Mouse (Mus musculus) testis, postnatal 14 days (tissue): ENCODE results near the gene Sertad2.

Experiments used
- DNase-seq: peaks from one replicate; pipeline ENCODE4 v3.0.0; 2021; ENCODE audit warnings: low spot score

Sertad2 gene

DNA sequence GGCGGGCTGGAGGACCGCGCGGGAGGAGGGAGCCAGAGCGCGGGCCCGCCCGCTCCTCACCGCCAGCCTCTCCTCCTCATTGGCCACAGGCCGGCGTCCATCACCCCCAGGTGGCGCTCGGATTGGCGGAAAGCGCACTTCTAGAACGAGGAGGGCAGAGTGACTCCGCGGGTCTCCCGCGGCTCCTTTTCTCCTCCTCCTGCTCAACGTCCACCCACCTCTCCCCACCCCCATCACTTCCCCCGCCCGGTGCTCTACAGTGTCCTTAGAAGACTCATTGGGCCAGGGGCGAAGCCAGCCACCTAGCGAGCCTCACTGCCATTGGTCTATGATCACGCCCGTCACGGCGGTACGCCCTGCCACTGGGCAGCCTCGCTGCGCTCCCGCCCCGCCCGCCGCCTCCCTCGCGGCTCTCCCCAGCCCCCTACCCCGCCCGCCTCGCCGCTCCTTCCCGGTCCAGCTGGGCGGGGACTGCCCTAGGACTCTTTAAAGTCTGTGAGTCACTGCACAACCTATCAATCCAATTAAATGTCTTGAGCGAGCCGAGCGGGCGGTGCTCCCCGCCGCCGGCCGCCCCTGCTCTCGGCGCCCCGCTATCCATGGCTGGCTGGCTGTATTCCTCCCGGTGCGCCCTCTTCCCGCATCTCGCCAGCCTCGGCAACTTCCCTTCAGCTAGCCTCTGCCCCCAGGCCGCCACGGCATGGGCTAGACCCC lies at the start of gene Sertad2:
Sertad2 (plus strand) TSS at position 515 of the 714 bp plus-strand sequence.
- peak; percentile 99 for DNase-seq

DNA sequence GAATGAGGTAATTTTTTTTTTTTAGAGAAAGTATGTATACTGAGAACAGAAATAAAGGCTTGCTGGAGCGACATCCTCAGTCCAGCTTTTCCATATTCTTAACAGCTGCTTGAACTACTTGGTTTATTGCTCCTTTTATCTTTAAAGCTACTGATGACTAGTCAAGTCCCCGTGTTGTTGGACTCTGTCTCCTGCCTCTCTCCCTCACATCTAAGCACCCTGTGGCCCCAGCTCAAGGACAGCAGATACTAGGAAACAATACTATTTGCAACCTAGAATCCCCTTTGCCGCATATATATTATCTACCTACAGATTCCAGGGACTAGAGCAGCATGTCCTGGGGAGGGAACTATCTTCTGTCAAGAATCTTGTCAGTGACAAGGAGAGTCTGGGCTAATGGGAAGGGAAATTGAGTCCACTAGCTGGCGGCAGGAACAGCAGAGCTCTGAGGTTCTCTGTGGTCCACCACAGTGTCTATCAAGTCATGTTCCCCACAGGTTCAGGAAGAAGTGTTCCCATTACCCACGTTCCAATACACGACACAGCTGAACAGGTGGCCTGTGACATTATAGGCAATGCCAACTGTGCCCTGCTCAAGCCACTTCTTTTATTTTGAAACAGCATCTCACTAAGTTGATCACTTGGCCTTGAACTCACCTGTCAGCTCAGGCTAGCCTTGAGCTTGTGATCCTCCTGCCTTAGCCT lies 49.0 kb upstream of the Sertad2 start:
- no peak for DNase-seq

DNA sequence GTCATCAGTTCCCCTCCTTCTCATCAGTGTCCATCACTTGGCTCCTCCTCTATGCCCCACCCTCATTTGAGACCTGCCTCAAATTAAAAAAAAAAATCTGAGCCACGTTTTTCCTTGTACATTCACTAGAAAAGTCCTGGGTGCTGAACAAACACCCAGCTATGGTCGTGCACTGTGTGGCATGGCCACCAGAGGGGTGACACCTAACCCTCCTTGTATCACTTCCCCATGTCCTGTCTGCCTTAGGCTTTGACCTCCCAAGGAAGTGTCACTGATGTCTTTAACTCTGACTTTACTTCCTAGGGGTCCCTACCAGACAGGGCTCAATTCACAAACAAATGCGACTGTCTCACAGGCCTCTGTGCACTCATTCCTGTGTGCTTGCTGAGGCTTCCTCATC lies 42.5 kb upstream of the Sertad2 start:
- no peak for DNase-seq

DNA sequence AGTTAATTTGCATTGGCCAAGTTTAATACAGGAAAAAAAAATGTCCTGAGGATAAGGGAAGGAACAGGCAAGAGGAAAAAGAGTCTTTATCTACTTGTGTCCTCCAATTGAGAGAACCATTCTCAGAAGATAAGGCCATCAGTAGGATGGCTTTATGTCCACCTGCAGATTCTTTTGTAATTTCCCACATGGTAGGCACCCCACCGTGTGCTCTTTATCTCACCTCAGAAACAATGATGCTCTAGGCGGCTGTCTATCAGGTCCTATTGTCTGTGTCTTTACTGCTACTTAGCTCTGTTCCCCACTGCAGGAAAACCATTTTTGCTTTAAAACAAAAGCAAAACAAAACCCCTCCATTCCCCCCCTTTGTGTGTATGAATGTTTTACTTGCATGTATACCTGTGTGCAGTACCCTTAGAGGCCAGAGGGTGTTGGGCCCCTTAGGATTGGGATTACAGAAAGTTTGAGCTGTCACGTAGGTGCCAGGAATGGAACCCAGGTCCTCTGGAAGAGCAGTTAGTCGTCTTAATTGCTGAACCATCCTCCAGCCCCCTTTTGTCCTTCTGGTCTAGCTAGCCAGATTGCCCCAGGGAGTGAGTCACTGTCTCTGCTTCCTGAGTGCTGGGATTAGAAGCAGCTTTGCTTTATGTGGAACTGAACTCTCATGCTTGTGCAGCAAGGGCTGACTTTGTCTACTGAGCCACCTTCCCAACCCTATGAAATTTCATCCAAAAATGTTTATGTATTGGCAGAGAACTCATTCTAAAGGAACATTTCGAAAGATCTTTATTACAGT lies 41.7 kb upstream of the Sertad2 start:
- DNase-seq, result no peak

DNA sequence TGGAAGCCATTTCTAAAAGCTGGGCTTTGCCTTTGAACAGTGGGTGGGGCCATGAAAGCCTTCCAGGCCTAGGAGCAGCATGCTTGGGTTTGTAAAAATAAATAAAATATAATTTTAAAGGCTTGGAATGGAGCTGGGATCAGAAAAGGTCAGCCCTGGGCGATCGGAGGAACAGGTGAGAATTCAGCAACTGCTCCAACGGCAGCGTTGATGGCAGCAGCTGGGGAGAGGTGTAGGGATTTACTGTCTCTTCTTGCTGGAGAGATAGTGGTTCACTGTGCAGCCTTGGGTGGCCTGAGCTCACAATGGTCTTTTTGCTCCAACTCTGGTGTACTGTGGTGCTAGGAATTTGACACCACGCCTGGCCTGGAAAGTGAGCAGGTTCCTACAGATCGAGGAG lies 29.5 kb upstream of the Sertad2 start:
- DNase-seq, result no peak

DNA sequence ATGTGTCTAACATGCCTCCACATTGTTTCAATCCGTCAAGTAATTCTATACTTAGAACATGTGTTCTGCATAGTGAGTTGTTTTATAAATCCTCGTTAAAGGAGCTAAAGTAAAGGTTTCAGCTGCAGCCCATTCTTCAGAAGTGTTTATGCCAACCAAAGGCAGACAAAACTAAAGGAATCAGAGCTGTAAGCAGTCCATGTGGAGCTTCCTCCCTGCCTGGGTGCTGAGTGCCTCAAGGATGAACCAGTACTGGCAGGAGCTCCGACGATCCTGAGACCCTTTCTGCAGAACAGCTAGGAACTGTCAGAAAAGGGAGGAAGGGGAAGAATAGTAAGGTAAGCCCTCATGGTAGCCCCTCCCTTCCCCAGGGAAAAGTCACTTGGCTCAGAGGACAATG lies 28.3 kb upstream of the Sertad2 start:
- DNase-seq, result no peak

DNA sequence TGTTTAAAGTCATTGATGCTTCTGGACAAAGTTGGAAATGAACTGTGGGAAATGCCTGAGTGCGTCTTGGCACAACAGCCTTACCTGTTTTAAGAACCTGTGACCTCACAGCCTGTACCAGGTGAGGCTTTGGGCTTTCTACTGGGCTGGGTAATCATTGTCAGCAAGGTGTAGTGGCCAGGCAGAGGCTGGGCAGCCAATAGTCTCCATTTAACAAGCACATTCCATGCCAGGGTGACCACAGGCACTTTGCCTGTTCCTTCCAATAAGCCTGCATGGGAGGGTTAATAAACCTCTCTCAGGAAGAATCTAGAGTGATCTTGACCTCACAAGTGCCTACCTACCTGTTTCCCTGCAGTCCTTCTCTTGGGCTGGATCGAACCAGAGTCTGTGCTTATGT lies 21.7 kb upstream of the Sertad2 start:
- DNase-seq, result no peak

DNA sequence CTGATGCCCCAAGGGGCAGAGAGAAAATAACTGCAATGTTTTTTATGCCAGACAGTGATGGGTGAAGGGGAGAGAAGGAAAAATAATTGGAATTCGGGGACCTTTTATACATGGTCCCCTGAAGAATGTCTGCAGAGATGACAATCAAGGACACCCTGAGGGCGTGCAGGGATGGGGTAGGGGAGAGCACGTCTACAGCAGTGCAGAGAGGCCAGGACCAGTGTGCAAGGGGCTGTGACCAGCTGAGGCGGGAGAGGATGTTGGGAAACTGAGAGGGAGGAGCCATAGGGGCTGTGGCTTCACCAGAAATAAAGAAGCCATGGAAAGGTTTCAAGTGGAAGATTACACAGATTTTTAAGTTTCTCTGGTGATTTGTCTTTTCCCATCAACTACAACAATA lies 20.3 kb upstream of the Sertad2 start:
- no peak for DNase-seq

DNA sequence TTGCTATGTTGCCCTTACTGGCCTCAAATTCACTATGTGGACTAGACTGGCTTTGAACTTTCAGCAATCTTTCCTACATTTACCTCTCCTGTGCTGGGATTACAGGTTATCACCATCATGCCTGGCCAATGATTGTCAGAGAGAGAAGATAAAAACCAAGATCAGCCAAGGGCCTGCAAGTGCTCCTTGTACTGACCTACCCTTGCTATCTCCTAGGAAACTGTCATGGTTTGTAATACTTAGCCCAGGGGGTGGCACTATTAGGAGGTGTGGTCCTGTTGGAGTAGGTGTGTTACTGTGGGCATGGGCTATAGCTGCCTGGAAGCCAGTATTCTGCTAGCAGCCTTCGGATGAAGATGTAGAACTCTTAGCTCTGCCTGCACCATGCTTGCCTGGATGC lies 18.6 kb upstream of the Sertad2 start:
- DNase-seq, result no peak

DNA sequence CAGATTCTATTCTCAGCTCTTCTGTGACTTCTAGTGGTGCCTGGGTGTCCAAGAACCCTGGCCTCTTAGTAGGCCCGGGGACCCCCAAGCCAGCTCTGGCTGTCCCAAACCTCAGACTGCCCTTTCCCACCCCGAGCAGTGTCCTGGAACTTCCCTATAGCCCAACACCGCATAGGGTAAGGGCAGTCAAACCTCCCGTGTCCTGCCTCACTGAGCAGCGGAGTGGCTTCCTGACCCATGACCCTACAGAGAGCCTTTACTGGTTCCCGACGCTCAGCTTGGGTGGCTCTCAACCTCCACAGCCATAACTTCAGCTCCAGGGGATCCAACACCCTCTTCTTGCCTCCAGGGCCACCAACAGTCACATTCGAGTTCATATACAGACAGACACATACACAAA lies 17.1 kb upstream of the Sertad2 start:
- no peak for DNase-seq

DNA sequence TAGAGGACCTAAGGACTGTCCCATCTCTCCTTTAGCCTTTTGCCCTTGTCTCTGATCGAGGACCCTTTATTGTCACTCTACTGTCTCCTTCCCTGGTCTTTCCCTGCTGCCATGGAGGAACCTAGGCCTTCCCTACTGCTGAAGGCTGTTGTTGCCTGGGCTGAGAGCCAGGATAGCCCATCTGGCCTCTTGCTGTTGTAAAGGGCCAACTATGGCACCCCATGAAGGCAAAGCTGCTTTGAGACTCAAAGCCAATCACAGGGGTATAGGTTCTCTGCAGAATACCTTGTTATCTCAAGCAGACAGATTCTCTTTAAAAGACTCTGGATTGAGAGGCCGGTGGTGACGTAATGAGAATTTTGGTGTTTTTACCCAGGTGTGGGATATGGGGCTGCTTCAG lies 15.2 kb upstream of the Sertad2 start:
- no peak for DNase-seq

DNA sequence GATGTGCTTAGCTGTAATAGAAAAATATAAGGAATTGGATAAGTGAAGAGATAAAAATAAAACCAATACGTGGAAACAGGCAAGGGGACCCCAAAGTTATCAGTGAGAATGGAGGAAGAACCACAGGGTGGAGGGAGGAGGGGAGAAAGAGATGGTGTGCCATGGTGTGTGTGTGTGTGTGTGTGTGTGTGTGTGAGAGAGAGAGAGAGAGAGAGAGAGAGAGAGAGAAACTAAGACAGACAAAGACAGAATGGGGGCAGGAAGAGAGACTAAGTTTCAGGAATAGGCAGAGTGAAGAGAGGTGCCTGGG lies 11.4 kb upstream of the Sertad2 start:
- DNase-seq, result no peak

DNA sequence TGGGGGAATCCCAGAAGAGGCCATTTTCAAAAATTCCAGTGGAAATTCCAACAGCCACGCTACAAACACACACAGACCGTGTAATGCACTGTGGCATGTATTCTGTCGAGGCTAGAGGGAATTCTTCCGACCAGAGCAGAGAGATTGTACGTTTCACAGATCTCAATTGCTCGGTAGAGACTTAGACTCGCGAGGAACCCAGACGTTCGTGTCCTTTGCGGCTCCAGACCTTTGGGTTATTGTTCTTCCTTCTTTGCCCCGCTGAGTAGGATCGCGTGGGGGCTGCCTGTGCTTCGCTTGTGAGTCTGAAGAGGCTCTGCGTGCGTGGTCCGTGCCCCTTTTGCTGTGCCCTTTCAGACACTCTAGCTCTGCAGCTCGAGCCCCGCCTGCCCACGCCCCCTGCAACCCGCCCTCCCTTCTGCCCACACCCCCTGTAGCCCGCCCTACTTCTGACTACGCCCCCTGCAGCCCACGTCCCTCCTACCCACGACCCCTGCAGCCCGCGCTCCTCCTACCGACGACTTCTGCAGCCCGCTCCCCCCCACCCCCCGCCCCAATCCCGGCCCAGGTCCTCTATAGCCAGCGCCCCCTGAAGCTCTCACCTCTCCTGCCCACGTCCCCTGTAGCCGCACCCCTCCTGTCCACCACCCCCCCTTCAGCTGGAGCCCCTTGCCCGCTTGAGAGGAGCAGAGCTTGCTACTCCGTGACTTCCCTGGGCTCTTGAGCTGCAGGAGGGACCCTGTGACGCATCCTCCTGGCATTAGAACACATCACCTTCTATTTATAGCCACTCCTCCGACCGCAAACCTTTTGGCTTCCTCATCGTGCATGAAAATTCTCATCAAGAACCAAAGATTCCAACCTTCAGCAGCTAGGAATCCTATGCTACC lies 10.8 kb upstream of the Sertad2 start:
- peak; percentile 46 for DNase-seq

DNA sequence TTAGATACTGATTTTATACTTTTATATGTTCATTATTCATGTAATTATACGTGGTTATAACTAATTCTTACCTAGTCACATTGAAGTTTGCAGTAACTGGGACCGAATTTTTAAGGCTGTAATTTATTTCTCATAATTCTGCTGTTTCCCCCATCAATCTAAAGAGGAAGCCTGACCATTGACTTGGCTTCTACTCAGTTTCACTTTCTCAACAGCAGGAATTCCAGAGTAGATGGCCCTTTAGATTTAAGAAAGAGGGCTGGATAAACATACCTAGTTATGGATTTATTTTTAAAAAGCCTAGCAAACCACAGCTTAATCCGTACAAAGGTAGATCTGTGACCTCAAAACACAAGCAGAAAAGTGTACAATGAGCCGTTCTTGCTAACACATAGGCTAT lies 9.8 kb upstream of the Sertad2 start:
- DNase-seq, result no peak

DNA sequence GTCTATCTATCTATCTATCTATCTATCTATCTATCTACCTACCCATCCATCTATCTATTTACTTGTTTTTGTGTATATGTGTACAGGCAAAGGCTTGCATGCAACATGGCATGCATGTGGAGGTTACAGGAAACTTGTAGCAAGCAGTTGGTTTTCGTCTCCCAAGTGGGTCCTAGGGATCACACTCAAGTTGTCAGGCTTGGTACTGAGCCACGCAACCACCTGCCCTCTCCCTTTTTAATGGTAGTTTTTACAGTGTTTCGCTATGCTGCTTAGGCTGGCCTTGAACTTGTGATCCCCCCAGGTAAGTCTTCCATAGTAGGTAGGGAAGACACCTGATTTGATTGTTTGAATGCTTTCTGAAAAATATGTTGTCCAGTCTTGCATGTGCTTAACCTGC lies 5.8 kb upstream of the Sertad2 start:
- DNase-seq, result no peak

DNA sequence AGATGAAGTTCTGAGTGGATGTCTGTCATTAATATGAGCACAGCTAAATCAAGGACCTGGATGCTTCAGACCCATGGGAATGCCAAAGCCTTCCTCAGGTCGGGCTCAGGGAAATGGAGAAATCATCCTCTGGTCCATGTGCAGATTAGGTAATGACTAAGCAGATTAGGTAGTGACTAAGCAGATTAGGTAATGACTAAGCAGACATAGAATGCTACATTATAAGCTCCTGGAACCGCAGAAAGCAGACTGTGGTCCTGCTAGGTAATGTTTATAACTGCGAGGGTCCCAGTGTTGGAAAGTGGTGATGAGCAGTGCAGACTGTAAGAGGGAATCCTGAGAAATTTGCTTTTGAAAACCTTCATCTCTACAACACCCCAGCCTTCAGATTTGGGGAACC lies 4.6 kb upstream of the Sertad2 start:
- DNase-seq, result no peak

DNA sequence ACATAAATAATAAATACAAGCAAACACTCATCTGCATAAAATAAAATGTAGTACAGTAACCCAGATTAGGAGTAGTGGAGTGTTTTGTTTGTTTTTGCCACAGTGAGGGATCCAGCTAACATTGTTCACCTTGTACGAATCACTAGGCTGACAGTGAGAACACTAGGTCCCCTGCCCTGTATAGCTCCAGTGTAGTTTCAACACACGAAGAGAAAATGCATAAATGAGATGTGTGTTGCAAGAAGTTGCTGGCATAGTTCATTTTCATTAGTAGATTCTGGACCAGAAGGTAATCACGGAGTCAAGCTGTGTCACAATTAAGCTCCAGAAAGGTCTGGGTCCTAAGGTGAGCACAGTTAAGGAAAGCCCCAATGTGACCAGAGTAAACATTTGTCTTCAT lies 1.8 kb upstream of the Sertad2 start:
- no peak for DNase-seq

DNA sequence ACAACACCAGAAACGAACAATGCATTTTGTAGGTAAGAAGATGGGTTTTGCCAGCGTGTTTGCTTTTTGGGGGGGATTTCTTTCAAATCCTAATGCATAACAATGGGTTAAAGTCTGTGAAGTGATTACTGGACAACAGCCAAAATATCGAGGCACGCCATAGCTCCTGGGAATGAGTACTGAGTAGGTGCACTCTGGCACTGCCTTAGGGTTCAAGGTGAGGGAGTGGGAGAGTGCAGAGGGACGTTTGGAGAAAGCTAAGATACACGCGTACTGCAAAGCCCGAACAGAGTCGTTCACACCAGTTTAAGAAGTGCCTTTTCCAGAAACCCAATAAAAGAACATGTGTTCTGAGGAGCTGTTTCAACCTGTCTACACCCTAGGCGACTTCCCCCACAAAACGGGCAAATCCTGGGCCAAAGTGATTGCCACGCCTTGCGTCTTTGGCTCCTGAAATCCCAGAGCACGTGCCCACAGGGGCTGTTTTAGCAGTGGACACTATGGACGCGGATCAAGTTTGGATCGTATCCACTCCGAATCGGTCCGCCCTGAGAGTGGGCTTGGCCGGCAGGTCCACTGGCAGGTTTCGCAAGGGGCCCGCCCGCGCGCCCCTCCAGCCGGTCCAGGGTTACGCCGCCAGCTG lies 937 bp upstream of the Sertad2 start:
- no peak for DNase-seq

DNA sequence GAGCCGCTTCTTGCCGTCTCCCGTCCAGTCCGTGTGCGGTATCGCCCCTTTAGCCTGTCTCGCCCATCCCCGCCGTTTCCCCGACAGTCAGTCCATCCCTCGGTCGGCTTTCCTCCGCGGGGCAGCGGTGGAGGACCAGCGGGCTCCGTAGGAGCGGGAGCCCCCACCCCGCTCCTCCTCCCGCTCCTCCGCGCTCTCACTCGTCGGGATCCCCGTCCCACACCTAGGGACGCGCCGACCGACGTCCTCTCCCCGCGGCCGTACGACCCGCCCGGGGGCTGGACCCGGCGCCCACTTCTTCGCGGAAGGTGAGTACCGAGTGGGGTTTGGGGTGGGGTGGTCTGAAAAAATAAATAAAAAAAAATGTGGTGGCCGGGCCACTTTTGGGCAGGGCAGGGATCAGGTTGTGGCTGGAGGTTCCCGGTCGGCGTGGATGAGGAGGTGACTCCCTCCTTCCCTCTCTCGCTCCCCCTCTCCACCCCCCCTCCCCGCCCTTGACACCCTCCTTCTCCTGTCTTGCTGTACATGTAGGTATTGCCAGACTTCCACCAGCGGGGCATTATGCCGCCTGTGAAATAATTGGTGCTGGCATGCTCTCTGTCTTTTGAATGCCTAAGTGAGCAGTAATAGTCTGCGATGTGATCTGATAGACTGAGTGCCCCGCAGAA lies 534 bp downstream of the Sertad2 start:
- no peak for DNase-seq

DNA sequence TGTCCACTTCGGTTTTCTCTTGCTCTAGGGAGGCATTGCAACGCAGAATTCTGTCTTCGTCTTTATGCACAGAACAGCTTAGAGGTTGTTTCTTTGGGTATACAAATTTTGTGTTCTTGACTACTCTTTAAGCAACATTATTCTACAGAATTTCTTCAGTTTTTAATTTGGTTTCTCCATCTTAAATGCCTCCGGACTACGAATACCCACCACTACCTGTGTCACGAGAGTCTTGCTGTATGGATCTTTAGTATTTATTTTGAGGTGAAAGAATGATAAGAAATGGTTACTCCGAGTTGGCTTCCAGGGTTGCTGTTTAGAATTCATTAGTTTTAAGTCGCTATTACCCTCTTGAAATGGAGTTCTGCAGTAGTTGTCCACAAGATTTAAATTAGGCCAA lies 1.3 kb downstream of the Sertad2 start:
- no peak for DNase-seq

DNA sequence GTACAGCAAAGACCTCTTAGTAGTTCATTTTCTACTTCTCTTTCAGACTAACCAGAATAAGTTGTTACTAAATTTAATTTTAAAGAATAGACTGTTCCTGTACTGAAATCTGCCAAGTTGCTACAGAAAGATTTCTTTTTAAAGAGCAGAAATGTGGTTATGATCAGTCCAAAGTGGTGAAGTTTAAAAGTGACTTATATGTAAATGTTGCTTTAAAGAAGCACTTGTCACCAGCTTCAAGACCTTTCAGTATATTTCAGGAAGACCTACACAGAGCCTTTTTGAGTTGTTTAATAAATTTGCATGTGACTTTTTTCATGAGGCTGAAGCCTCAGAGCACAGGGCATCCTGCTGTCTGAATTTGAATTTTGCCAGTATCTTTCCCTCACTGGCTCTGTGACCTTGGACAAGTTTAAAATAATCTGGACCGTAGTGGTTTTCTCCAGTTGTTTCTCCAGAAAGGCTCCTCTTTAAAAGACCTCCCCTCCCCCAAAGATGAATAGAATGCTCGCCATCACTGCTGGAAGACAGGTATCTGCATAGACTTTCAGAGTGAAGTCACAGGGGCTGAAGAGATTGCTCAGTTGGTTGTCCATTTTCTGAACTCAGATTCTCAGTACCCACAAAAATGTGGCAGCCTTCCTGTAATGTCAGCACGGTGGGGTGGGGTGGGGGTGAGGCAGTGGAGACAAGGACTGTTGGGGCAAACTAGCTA lies 1.9 kb downstream of the Sertad2 start:
- DNase-seq, result no peak
